Mouse (Mus musculus) heart, postnatal 0 days (tissue): ENCODE results near the gene Abhd14b.

ENCODE experiments used
- CTCF ChIP-seq: IDR thresholded peaks from 2 replicates; pipeline ENCODE4 v1.5.1; 2016; ENCODE audit warnings: antibody characterized with exemption, control low read depth, low read depth
- EP300 ChIP-seq: IDR thresholded peaks from 2 replicates; pipeline ENCODE4 v1.6.1; 2016; ENCODE audit warnings: antibody characterized with exemption, low read depth

GRCm38 (mm10) chr9:106485076-106485475 lies 37.8 kb downstream of the Abhd14b start:
- TF ChIP-seq CTCF: no peak
- no peak for TF ChIP-seq EP300
